Mouse (Mus musculus) ovary, postnatal 36 days (tissue): ENCODE results near the gene Runx2.

Experiments used
- DNase-seq: peaks from one replicate; pipeline ENCODE4 v3.0.0; 2022; ENCODE audit warnings: low spot score, mixed read lengths

The Runx2 gene

GRCm38 (mm10) chr17:44713404-44713803 lies 101.2 kb downstream of the Runx2 start:
- DNase-seq = no peak

- peak; percentile 21 for DNase-seq
Measured at GRCm38 (mm10) chr17:44709516-44710252, 104.9 kb downstream of the Runx2 start.

GRCm38 (mm10) chr17:44707956-44708355 lies 106.6 kb downstream of the Runx2 start:
- DNase-seq = no peak

GRCm38 (mm10) chr17:44706531-44706930 lies 108.1 kb downstream of the Runx2 start:
- DNase-seq = no peak

GRCm38 (mm10) chr17:44702506-44703298 lies 111.9 kb downstream of the Runx2 start:
- no peak for DNase-seq

- DNase-seq = no peak
Measured at GRCm38 (mm10) chr17:44701531-44701930, 113.1 kb downstream of the Runx2 start.

- no peak for DNase-seq
Measured at GRCm38 (mm10) chr17:44700326-44700725, 114.3 kb downstream of the Runx2 start.

GRCm38 (mm10) chr17:44697053-44697452 lies 117.5 kb downstream of the Runx2 start:
- DNase-seq = no peak

GRCm38 (mm10) chr17:44693552-44693951 lies 121.0 kb downstream of the Runx2 start:
- no peak for DNase-seq

GRCm38 (mm10) chr17:44691517-44691916 lies 123.1 kb downstream of the Runx2 start:
- no peak for DNase-seq

GRCm38 (mm10) chr17:44690410-44691035 lies 124.1 kb downstream of the Runx2 start:
- DNase-seq = no peak

GRCm38 (mm10) chr17:44688306-44688705 lies 126.3 kb downstream of the Runx2 start:
- no peak for DNase-seq

- DNase-seq = no peak
Measured at GRCm38 (mm10) chr17:44685514-44685913, 129.1 kb downstream of the Runx2 start.

GRCm38 (mm10) chr17:44683026-44683425 lies 131.6 kb downstream of the Runx2 start:
- DNase-seq = no peak

- DNase-seq = peak; percentile 54
Measured at GRCm38 (mm10) chr17:44677782-44678181, 136.8 kb downstream of the Runx2 start.

- DNase-seq = no peak
Measured at GRCm38 (mm10) chr17:44672806-44673205, 141.8 kb downstream of the Runx2 start.

- DNase-seq = peak; percentile 36
Measured at GRCm38 (mm10) chr17:44671946-44672692, 142.5 kb downstream of the Runx2 start.

- DNase-seq = no peak
Measured at GRCm38 (mm10) chr17:44669985-44670384, 144.6 kb downstream of the Runx2 start.

- DNase-seq = no peak
Measured at GRCm38 (mm10) chr17:44667346-44667745, 147.3 kb downstream of the Runx2 start.

- no peak for DNase-seq
Measured at GRCm38 (mm10) chr17:44663872-44664271, 150.7 kb downstream of the Runx2 start.

GRCm38 (mm10) chr17:44663208-44663607 lies 151.4 kb downstream of the Runx2 start:
- no peak for DNase-seq

- DNase-seq = no peak
Measured at GRCm38 (mm10) chr17:44662080-44662706, 152.4 kb downstream of the Runx2 start.
